In the genomic region with DNA sequence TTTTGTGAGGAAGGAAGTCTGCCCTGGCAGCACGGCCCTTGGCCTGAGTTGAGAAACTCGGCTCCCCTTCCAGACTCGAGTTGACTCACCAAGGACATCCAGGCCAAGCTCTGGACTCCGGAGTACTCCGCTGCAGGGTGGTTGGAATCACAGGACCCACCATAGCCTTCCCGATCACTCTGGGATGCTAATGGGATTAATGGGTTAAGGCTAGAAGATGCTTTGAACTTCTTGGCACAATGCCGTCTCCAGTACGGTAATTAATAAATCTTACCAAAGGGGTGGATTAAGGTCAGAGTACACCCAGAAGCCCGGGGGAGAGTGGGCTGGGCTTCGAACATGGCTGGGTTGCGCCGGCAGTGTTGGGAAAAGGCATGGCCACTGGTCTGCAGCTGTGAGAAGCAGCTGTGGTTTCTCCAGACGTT, we compare ENCODE assay signal across 10 mouse cellular contexts.
A peak's percentile ranks its signal among the peaks of the same experiment; 100 is the strongest.
DNase-seq lines count a peak whose midpoint lies in the region; ATAC-seq lines count a peak whose summit lies in the region.
"Had no signal": no experiment of that assay in that cellular context is flagged by ENCODE, and none has a peak within 500 bp of the region (broad histone marks: within the 10 kb centered on the region; RNA-seq: fewer than 3 reads in every experiment).

No protein-coding gene starts in this region.

- peak; percentile 43; the same call in 1 of the 2 replicates for ATAC-seq in lung, embryonic 15.5 days (ENCODE audit: borderline replicate concordance, extremely low read depth, low FRiP score, low TSS enrichment)
- no peak for ATAC-seq in forebrain, embryonic 14.5 days

- peak; percentile 86 for DNase-seq in retina, postnatal 1 day
- DNase-seq in retina, embryonic 14.5 days (ENCODE audit: low spot score) = no peak
- DNase-seq in heart, postnatal 25 days (ENCODE audit: low spot score) = peak; percentile 65
- DNase-seq in urinary bladder, postnatal 36 days (ENCODE audit: low spot score in 2 of 2) = peak; percentile 41 to 60
- no peak for DNase-seq in frontal cortex, postnatal 36 days (ENCODE audit: low spot score in 2 of 2)
- DNase-seq in forebrain, embryonic 14.5 days (ENCODE audit: low spot score) = no peak
- DNase-seq in cerebellum, postnatal 14 days = no peak

- WGBS in lung, embryonic 15.5 days = 41% methylated on average over 13 of the region's 13 CpGs
- WGBS in forebrain, embryonic 14.5 days = 63% methylated on average over 13 of the region's 13 CpGs

- H3K27me3 ChIP-seq in lung, embryonic 15.5 days = no peaks in the 10 kb centered on the region
- H3K27me3 ChIP-seq in forebrain, embryonic 14.5 days (replicated peaks; ENCODE audit: control insufficient read depth, insufficient read depth, low read length) = no peaks in the 10 kb centered on the region
- H3K27me3 ChIP-seq: liver, embryonic 15.5 days had no signal

- H3K4me1 ChIP-seq in lung, embryonic 15.5 days = peaks cover 8% of the 10 kb centered on the region; the same call in 1 of the 2 replicates
- H3K4me1 ChIP-seq in forebrain, embryonic 14.5 days (ENCODE audit: control insufficient read depth, insufficient read depth, low read length) = no peaks in the 10 kb centered on the region
- H3K4me1 ChIP-seq: liver, embryonic 15.5 days had no signal

- no peak overlapping the region for H3K9ac ChIP-seq in lung, embryonic 15.5 days
- no peak overlapping the region for H3K9ac ChIP-seq in forebrain, embryonic 14.5 days (ENCODE audit: low read length)
- H3K9ac ChIP-seq: liver, embryonic 15.5 days had no signal

- H3K36me3 ChIP-seq in lung, embryonic 15.5 days = no peaks in the 10 kb centered on the region
- H3K36me3 ChIP-seq in forebrain, embryonic 14.5 days (ENCODE audit: control insufficient read depth, insufficient read depth, low read length) = no peaks in the 10 kb centered on the region
- H3K36me3 ChIP-seq: liver, embryonic 15.5 days had no signal

- no peak overlapping the region for H3K4me2 ChIP-seq in lung, embryonic 15.5 days
- no peak overlapping the region for H3K4me2 ChIP-seq in forebrain, embryonic 14.5 days (ENCODE audit: low read length)
- H3K4me2 ChIP-seq: liver, embryonic 15.5 days had no signal

- intact Hi-C loops in heart, postnatal 25 days (cut with DNase I) = no loop called here

- H3K27ac ChIP-seq in lung, embryonic 15.5 days = no peak overlapping the region
- H3K27ac ChIP-seq in forebrain, embryonic 14.5 days (ENCODE audit: low read depth, low read length) = no peak overlapping the region
- H3K27ac ChIP-seq: liver, embryonic 15.5 days had no signal

- no peak overlapping the region for H3K4me3 ChIP-seq in lung, embryonic 15.5 days
- H3K4me3 ChIP-seq in forebrain, embryonic 14.5 days (ENCODE audit: low read depth, low read length) = no peak overlapping the region
- H3K4me3 ChIP-seq: liver, embryonic 15.5 days; myocyte had no signal

- no peaks in the 10 kb centered on the region for H3K9me3 ChIP-seq in lung, embryonic 15.5 days
- no peaks in the 10 kb centered on the region for H3K9me3 ChIP-seq in forebrain, embryonic 14.5 days (replicated peaks; ENCODE audit: control insufficient read depth, low read length)
- H3K9me3 ChIP-seq: liver, embryonic 15.5 days had no signal

Comparison
In these comparisons a context has a peak if more than half of its experiments do, and no peak if none do; other contexts are left out.
1. DNase-seq: peak in retina, postnatal 1 day (single experiment), heart, postnatal 25 days (single experiment) and urinary bladder, postnatal 36 days (2 of 2); none in retina, embryonic 14.5 days (single experiment), frontal cortex, postnatal 36 days (0 of 2), forebrain, embryonic 14.5 days (single experiment) and cerebellum, postnatal 14 days (0 of 2).